Mouse (Mus musculus) liver, embryonic 13.5 days (tissue): Measurements from ENCODE around the gene Trit1. TPM values are rescaled to one million over a fixed set of nuclear protein-coding genes. Genes with fewer than 3 reads are reported as not detected.

Experiments used
- ATAC-seq: fragments of 200-750 bp; cut with Nextera tagmentation; 2 replicates; pipeline ENCODE4 v1.8.0; 2017; ENCODE audit warnings: low read depth, mild to moderate bottlenecking, moderate number of reproducible peaks, moderate library complexity
- DNase-seq: peaks from one replicate; pipeline ENCODE4 v3.0.0; 2022
- H3K27ac ChIP-seq: fragments of 300-500 bp; sonication (generic); 2 replicates; pipeline ENCODE4 v1.5.1; 2015; ENCODE audit warnings: moderate library complexity, mild to moderate bottlenecking, inconsistent platforms
- H3K27me3 ChIP-seq: fragments of 300-500 bp; sonication (generic); 2 replicates; pipeline ENCODE4 v1.6.1; 2015; ENCODE audit warnings: mild to moderate bottlenecking, inconsistent platforms
- H3K36me3 ChIP-seq: fragments of 300-500 bp; sonication (generic); 2 replicates; pipeline ENCODE4 v1.6.1; 2015; ENCODE audit warnings: mild to moderate bottlenecking, inconsistent platforms
- H3K4me1 ChIP-seq: fragments of 300-500 bp; sonication (generic); replicated peaks from 2 replicates; pipeline ENCODE4 v1.6.1; 2015; ENCODE audit warnings: inconsistent platforms
- H3K4me2 ChIP-seq: fragments of 300-500 bp; sonication (generic); 2 replicates; pipeline ENCODE4 v1.6.1; 2015; ENCODE audit warnings: inconsistent platforms, mild to moderate bottlenecking, moderate library complexity
- H3K4me3 ChIP-seq: fragments of 300-500 bp; sonication (generic); replicated peaks from 2 replicates; pipeline ENCODE4 v1.5.1; 2015; ENCODE audit warnings: mild to moderate bottlenecking, inconsistent platforms
- H3K9ac ChIP-seq: fragments of 300-500 bp; sonication (generic); 2 replicates; pipeline ENCODE4 v1.6.1; 2015; ENCODE audit warnings: mild to moderate bottlenecking, inconsistent platforms
- H3K9me3 ChIP-seq: fragments of 300-500 bp; sonication (generic); replicated peaks from 2 replicates; pipeline ENCODE4 v1.6.1; 2016; ENCODE audit warnings: inconsistent platforms
- WGBS: fragments of 180-500 bp; shearing (Covaris S2); methylation state at CpG from one replicate; pipeline ENCODE4 v1.1.7; 2015; ENCODE audit not compliant: insufficient replicate concordance; 5-methylcytosine and 5-hydroxymethylcytosine counted together
- polyA plus RNA-seq: library from polyadenylated mRNA; unstranded; fragments of >200 nt; fragmentation: Nextera tagmentation; extraction: Ambion mirVana; gene quantifications from 2 replicates; pipeline ENCODE4 v1.2.1, GENCODE M21; 2015

Gene Trit1
- polyA plus RNA-seq, 1 experiment from 2014 or later, result 7.2 TPM

DNA sequence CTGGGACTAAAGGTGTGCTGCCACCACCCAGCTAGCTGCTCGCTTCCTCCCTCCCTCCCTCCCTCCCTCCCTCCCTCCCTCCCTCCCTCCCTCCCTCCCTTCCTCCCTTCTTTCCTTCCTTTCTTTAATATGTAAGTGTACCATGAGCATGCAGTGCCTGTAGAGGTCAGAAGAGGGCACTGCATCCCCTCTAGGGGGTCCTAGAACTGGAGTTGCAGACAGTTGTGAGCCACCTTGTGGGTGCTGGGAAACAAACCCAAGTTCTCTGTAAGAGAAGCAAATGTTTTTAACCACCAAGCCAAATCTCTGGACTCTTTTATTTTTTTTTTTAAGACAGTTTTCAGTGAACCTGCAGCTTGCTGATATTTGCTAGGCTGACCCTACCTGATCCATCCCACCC, 6.5 kb downstream of the Trit1 start:
- DNase-seq, result no peak
- H3K4me2 ChIP-seq, result no peak overlapping the region
- H3K9ac ChIP-seq, result no peak overlapping the region
- H3K4me1 ChIP-seq, result peaks cover 32% of the 10 kb centered on the region
- H3K36me3 ChIP-seq, result peaks cover 49% of the 10 kb centered on the region
- H3K27me3 ChIP-seq, result no peaks in the 10 kb centered on the region
- H3K9me3 ChIP-seq, result no peaks in the 10 kb centered on the region
- H3K27ac ChIP-seq, result no peak overlapping the region
- H3K4me3 ChIP-seq, result no peak overlapping the region
- no peak for ATAC-seq
- WGBS, result 75% methylated on average over 1 of the region's 1 CpGs

DNA sequence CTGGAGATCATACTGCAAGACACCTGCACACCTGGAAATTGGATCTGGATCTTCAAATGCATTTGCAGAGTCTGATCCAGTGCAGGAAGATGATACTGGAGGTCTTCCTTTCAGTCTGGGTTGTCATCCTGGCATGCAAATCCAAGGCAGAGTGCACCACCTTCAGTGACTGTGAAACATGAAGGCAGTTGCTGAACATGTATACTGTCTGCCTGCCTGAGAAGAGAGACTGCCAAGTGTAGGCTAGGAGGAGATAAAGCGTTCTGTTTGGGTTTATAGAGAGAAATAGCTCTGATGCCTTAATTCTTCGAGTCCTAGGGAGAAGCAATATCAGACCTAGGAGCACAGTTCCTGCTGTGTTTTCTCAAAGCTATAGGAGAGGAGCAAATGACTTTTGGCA, 9.0 kb downstream of the Trit1 start:
- H3K9ac ChIP-seq, result no peak overlapping the region
- DNase-seq, result no peak
- H3K36me3 ChIP-seq, result peaks cover 44% of the 10 kb centered on the region
- H3K4me1 ChIP-seq, result peaks cover 18% of the 10 kb centered on the region
- H3K9me3 ChIP-seq, result no peaks in the 10 kb centered on the region
- H3K27ac ChIP-seq, result peak overlapping the region; percentile 19; the same call in 1 of the 2 replicates
- 43% methylated on average over 2 of the region's 2 CpGs for WGBS
- H3K27me3 ChIP-seq, result no peaks in the 10 kb centered on the region
- no peak overlapping the region for H3K4me3 ChIP-seq
- no peak overlapping the region for H3K4me2 ChIP-seq
- no peak for ATAC-seq

DNA sequence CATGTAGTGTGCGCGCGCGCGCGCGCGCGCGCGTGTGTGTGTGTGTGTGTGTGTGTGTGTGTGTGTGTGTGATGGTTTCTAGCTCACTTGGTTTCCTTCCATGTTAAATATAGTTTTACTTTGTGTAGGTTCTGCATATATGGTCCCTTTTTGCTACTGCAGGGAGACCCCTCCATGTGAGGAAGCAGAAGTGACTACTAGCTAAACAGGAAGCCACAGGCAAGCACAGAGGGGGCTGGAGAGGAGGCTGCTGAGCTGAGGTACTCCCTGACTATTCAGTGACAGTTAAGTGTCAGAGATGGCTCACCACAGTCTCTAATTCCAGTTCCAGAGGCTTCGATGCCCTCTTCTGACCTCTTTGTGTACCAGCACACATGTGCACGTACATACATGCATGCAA, 9.8 kb downstream of the Trit1 start:
- no peak overlapping the region for H3K9ac ChIP-seq
- DNase-seq (no peak), ATAC-seq (peak; percentile 50; the same call in 1 of the 2 replicates)
- 35% methylated on average over 13 of the region's 13 CpGs for WGBS
- H3K27me3 ChIP-seq, result no peaks in the 10 kb centered on the region
- H3K4me3 ChIP-seq, result no peak overlapping the region
- peak overlapping the region; percentile 19; the same call in 1 of the 2 replicates for H3K27ac ChIP-seq
- peaks cover 15% of the 10 kb centered on the region for H3K4me1 ChIP-seq
- H3K9me3 ChIP-seq, result no peaks in the 10 kb centered on the region
- peaks cover 50% of the 10 kb centered on the region for H3K36me3 ChIP-seq
- no peak overlapping the region for H3K4me2 ChIP-seq

DNA sequence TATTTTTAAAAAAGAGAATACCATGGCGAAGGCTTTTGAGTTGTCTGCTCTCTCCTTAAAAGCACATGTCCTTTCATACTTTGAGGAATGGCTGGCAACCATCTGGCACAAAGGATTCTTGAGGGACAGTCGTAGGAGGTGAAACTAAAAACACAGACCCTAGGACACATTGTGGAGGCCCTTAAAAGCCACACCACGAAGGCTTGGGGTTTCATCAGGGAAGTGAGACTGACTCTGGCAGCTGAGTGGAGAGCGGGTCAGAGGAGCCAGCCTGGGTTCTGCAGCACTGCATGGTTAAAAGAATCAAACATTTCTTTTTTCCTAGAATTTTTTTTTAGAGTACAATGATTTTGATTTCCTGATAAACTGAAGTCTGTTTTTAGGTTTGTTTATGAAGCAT, 10.2 kb downstream of the Trit1 start:
- no peak overlapping the region for H3K9ac ChIP-seq
- H3K9me3 ChIP-seq, result no peaks in the 10 kb centered on the region
- no peak for DNase-seq
- 48% methylated on average over 4 of the region's 4 CpGs for WGBS
- no peak for ATAC-seq
- no peaks in the 10 kb centered on the region for H3K27me3 ChIP-seq
- H3K4me1 ChIP-seq, result peaks cover 15% of the 10 kb centered on the region
- H3K27ac ChIP-seq, result no peak overlapping the region
- H3K4me2 ChIP-seq, result no peak overlapping the region
- H3K4me3 ChIP-seq, result no peak overlapping the region
- peaks cover 50% of the 10 kb centered on the region for H3K36me3 ChIP-seq

DNA sequence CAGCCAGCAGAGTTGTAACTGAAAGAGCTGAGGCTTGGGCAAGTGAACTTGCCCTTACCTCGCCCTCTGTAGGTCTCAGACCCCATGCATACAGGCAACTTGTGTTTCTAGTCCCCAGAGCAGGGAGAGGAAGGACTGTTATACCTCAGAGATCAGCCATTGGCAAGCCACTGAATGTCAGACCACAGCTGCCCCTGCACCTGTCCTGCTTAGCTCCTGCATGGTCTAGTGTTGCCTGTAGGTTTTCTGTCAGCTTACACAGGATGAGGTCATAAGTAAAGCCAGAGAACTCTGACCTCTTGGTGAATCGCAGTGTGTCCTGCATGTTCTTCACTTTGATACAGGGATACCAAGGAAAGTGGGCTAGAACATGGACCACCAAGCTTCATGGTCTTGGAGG, 18.4 kb downstream of the Trit1 start:
- no peak overlapping the region for H3K4me2 ChIP-seq
- no peaks in the 10 kb centered on the region for H3K9me3 ChIP-seq
- no peaks in the 10 kb centered on the region for H3K27me3 ChIP-seq
- H3K36me3 ChIP-seq, result peaks cover 37% of the 10 kb centered on the region
- H3K27ac ChIP-seq, result no peak overlapping the region
- WGBS, result 84% methylated on average over 2 of the region's 2 CpGs
- DNase-seq, result no peak
- no peak overlapping the region for H3K9ac ChIP-seq
- H3K4me3 ChIP-seq, result no peak overlapping the region
- no peaks in the 10 kb centered on the region; the same call in 1 of the 2 replicates for H3K4me1 ChIP-seq
- ATAC-seq, result no peak

DNA sequence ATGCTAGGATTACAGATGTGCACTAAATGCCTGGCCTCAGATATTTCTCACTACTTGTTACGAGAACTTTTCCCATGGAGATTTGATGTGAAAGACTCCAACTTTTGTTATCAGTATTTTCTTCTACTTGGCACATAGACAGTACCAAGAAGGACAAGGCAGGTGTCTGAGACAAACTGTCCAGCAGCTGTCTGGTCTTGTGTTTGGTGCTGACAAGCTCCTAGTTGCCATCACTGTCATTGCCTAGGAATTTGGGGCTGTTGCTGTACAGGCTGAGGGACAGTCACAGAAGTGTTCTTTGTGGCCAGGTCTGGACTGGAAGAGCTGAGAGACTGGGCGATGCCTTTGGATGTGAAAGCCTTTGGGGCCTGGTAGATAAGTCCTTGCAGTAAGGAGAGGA, 19.2 kb downstream of the Trit1 start:
- H3K4me1 ChIP-seq, result no peaks in the 10 kb centered on the region; the same call in 1 of the 2 replicates
- no peak overlapping the region for H3K4me3 ChIP-seq
- H3K9ac ChIP-seq, result no peak overlapping the region
- peaks cover 42% of the 10 kb centered on the region for H3K36me3 ChIP-seq
- ATAC-seq (no peak), DNase-seq (no peak)
- H3K9me3 ChIP-seq, result no peaks in the 10 kb centered on the region
- WGBS, result 77% methylated on average over 2 of the region's 2 CpGs
- H3K27me3 ChIP-seq, result no peaks in the 10 kb centered on the region
- H3K4me2 ChIP-seq, result no peak overlapping the region
- H3K27ac ChIP-seq, result no peak overlapping the region

DNA sequence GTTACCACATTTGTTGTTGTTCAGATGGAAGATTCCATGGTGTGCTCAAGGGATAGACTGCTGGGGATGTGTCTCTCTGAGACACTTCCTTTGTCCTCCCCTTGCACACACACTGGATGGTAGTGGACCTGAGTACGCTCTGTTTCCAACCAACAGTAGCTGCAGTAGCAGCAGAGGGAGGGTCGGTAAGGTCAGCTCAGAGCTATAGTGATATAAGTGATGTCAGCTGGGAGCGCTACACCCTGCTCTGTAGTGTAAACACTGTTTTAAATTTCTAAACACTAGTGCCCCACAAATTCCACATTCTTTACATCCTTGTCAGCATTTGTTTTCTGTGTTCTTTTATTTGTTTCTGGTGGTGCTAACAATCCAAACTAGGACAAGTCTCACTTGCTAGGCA, 20.3 kb downstream of the Trit1 start:
- ATAC-seq (no peak), DNase-seq (no peak)
- Histone ChIP-seq H3K4me3 (no peak overlapping the region), H3K4me2 (no peak overlapping the region), H3K27me3 (no peaks in the 10 kb centered on the region), H3K27ac (no peak overlapping the region), H3K9me3 (no peaks in the 10 kb centered on the region), H3K9ac (no peak overlapping the region), H3K36me3 (peaks cover 35% of the 10 kb centered on the region), H3K4me1 (no peaks in the 10 kb centered on the region; the same call in 1 of the 2 replicates)
- 70% methylated on average over 3 of the region's 3 CpGs for WGBS

DNA sequence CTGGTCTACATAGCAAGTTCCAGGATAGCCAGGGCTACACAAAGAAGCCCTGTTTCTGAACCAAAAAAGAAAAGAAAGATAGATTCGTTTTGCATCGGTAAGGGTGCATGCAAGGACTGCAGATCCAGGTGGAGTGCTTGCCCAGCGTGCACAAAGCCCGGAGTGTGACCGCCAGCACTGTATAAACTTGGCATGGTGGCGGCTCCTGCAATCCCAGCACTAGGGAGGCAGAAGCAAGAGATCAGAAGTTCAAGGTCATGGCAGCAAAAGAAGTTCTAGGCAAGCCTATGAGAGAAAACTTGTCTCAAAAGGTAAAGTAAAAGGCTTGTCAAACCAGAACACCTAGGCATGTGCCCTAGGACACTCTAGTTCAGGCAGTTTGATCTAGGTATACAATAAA, 24.7 kb downstream of the Trit1 start:
- ATAC-seq (no peak), DNase-seq (no peak)
- Histone ChIP-seq H3K4me1 (no peaks in the 10 kb centered on the region; the same call in 1 of the 2 replicates), H3K27me3 (no peaks in the 10 kb centered on the region), H3K27ac (no peak overlapping the region), H3K4me3 (no peak overlapping the region), H3K9ac (no peak overlapping the region), H3K9me3 (no peaks in the 10 kb centered on the region), H3K4me2 (no peak overlapping the region), H3K36me3 (peaks cover 47% of the 10 kb centered on the region)
- 82% methylated on average over 6 of the region's 6 CpGs for WGBS

DNA sequence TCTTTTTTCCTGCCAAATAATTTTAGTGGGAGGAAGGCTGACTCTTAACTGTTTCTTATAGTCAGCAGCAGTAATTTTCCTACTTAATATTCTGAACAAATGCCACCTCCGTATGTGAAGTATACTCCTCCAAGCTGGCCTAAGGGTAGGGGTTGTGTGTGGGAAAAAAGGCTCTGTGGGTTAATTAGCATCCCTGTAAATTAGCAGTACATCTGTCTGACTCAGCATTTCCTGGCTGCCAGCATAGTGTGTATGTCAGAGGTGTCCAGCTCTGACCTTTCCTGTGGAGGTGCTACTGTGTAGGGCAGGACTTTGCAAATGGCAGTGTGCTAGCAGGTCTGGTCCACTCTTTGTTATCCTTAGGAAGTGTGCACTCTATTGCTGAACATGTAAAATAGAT, 27.5 kb downstream of the Trit1 start:
- Histone ChIP-seq H3K9ac (no peak overlapping the region), H3K4me3 (no peak overlapping the region), H3K36me3 (peaks cover 73% of the 10 kb centered on the region), H3K4me1 (no peaks in the 10 kb centered on the region; the same call in 1 of the 2 replicates), H3K4me2 (no peak overlapping the region), H3K27me3 (no peaks in the 10 kb centered on the region), H3K9me3 (no peaks in the 10 kb centered on the region), H3K27ac (no peak overlapping the region)
- 82% methylated on average over 1 of the region's 1 CpGs for WGBS
- ATAC-seq, result no peak
- DNase-seq, result no peak

DNA sequence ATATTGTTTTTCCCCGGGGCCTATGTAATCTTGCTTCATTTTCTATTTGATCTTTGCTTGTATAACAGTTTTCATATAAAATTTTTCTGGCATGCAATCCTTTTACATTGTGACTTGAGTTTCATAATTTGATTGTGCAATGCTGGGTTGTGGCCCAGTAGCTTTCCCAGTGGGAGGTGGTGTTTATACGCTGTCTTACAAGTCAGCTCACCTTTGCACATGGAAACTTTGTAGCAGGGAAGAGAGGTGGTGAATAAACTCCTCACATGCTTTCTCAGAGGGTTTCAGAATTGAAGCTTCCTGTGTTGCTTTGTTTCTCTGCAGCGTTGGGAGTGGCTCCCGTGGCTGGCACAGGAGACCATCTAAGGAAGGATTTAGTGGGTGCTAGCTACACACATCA, 28.4 kb downstream of the Trit1 start:
- DNase-seq, result no peak
- Histone ChIP-seq H3K27ac (no peak overlapping the region), H3K9ac (no peak overlapping the region), H3K4me2 (no peak overlapping the region), H3K4me3 (no peak overlapping the region), H3K4me1 (no peaks in the 10 kb centered on the region; the same call in 1 of the 2 replicates), H3K36me3 (peaks cover 75% of the 10 kb centered on the region), H3K27me3 (no peaks in the 10 kb centered on the region), H3K9me3 (no peaks in the 10 kb centered on the region)
- ATAC-seq, result no peak
- WGBS, result 81% methylated on average over 4 of the region's 4 CpGs

DNA sequence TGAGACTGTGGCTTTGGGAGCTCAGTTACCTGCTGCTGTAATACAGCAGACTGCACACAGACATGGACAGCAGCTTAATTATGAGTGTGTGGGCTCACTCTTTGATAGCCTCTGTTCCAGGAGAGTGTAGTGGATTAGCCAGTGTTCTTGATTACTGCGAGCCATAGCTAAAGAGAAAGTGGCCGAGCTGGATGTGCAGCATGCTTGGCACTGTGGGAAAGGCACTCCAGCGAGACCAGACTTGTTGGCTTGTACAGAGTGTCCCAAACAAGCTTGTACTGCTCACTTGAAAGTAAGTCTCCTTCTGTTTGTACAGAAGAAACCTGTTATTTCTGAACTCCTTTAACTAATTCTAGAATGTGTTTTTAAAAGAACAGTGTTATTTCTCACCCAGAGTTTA, 29.9 kb downstream of the Trit1 start:
- ATAC-seq, result no peak
- no peak for DNase-seq
- Histone ChIP-seq H3K4me3 (no peak overlapping the region), H3K9me3 (no peaks in the 10 kb centered on the region), H3K9ac (no peak overlapping the region), H3K4me2 (no peak overlapping the region), H3K4me1 (peaks cover 7% of the 10 kb centered on the region; the same call in 1 of the 2 replicates), H3K27ac (no peak overlapping the region), H3K36me3 (peaks cover 80% of the 10 kb centered on the region), H3K27me3 (no peaks in the 10 kb centered on the region)
- 78% methylated on average over 3 of the region's 3 CpGs for WGBS

DNA sequence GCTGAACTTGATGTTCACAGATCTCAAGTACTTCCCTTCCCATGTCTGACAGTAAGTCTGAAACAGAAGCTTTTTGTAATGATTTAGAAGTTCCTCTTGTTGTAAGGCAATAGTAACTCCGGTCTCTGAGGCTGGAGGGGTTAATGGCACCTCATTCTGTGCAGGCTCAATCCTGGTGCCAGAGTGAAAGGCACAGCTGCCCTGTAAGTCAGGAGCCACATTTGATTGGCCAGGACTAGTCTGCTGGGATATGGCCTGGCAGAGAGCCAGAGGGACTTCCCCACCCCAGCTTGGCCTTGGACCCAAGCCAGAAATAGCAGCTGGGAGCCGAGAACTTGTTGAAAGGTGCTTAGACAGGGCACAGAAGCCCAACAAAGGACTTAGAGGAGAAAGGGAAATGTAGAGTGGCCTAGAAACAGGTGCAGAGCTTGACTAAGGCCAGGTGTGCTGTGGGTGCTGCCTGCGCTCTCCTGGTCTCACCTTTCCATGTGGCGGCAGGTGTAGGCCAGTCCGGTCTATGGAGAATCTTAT, 34.3 kb downstream of the Trit1 start:
- DNase-seq, result peak; percentile 9
- ATAC-seq, result peak; percentile 42; the same call in 1 of the 2 replicates
- no peak overlapping the region for H3K27ac ChIP-seq
- H3K9me3 ChIP-seq, result no peaks in the 10 kb centered on the region
- peaks cover 95% of the 10 kb centered on the region for H3K36me3 ChIP-seq
- H3K27me3 ChIP-seq, result no peaks in the 10 kb centered on the region
- H3K4me3 ChIP-seq, result no peak overlapping the region
- H3K4me2 ChIP-seq, result no peak overlapping the region
- no peak overlapping the region for H3K9ac ChIP-seq
- WGBS, result 79% methylated on average over 5 of the region's 5 CpGs
- peaks cover 7% of the 10 kb centered on the region; the same call in 1 of the 2 replicates for H3K4me1 ChIP-seq
